Mouse (Mus musculus) G1E (cell line): ENCODE measurements around the gene 4930412O13Rik. TPM values are rescaled to one million over a fixed set of nuclear protein-coding genes. Genes with fewer than 3 reads are reported as not detected.

ENCODE experiments used
- ATAC-seq: 2 replicates; pipeline ENCODE4 v1.8.0; 2016; ENCODE audit warnings: mild to moderate bottlenecking; ENCODE audit not compliant: insufficient number of reproducible peaks, poor library complexity, low FRiP score, severe bottlenecking; ENCODE audit errors: extremely low read depth
- DNase-seq: peaks from one replicate; pipeline ENCODE4 v3.0.0; 2012; ENCODE audit warnings: low spot score
- H3K27me3 ChIP-seq: 2 replicates; pipeline ENCODE4 v1.6.1; 2012; ENCODE audit warnings: mild to moderate bottlenecking, low read length, inconsistent platforms; ENCODE audit not compliant: insufficient read depth
- H3K36me3 ChIP-seq: replicated peaks from 2 replicates; pipeline ENCODE3; 2012; ENCODE audit warnings: mild to moderate bottlenecking, inconsistent platforms
- H3K4me1 ChIP-seq: 2 replicates; pipeline ENCODE4 v1.6.1; 2012; ENCODE audit warnings: low read depth, low read length, inconsistent platforms, mixed read lengths; ENCODE audit not compliant: insufficient read depth
- H3K4me3 ChIP-seq: 2 replicates; pipeline ENCODE4 v1.5.1; 2012; ENCODE audit warnings: low read depth, mild to moderate bottlenecking, inconsistent platforms, low read length, moderate library complexity, mixed read lengths
- H3K9me3 ChIP-seq: replicated peaks from 2 replicates; pipeline ENCODE4 v1.6.1; 2012; ENCODE audit warnings: inconsistent platforms
- CTCF ChIP-seq: IDR thresholded peaks from 2 replicates; pipeline ENCODE4 v1.5.1; 2012; ENCODE audit warnings: low read depth, low read length, inconsistent platforms, mixed read lengths
- GATA1 ChIP-seq: IDR thresholded peaks from 2 replicates; pipeline ENCODE4 v1.6.1; 2012; ENCODE audit warnings: borderline replicate concordance, low read length, inconsistent platforms, mixed read lengths
- GATA2 ChIP-seq: IDR thresholded peaks from 2 replicates; pipeline ENCODE4 v1.6.1; 2012; ENCODE audit warnings: low read depth, low read length, inconsistent platforms, borderline replicate concordance
- POLR2AphosphoS5 ChIP-seq: IDR thresholded peaks from 2 replicates; pipeline ENCODE4 v1.6.1; 2012; ENCODE audit warnings: low read depth, low read length, inconsistent platforms; ENCODE audit not compliant: insufficient replicate concordance
- TAL1 ChIP-seq: conservative IDR thresholded peaks from 2 replicates; pipeline ENCODE4 v1.6.1; 2012; ENCODE audit warnings: low read depth, low read length, inconsistent platforms, mixed read lengths
- polyA plus RNA-seq: library from polyadenylated mRNA; stranded (reverse); fragments of >175 nt; gene quantifications from 2 replicates; pipeline ENCODE4 v1.2.3, GENCODE M21; 2012
- total RNA-seq, 2 experiments: library from RNA; stranded (forward) in 1 of 2; stranded (reverse) in 1 of 2; fragments of 200-1000 nt in 1 of 2; fragments of >200 nt in 1 of 2; fragmentation: Nextera tagmentation in 1 of 2; gene quantifications; 2 replicates each; pipeline ENCODE4 v1.2.3; 2014 to 2017

4930412O13Rik gene
- total and polyA plus RNA-seq, 3 experiments = not detected

DNA sequence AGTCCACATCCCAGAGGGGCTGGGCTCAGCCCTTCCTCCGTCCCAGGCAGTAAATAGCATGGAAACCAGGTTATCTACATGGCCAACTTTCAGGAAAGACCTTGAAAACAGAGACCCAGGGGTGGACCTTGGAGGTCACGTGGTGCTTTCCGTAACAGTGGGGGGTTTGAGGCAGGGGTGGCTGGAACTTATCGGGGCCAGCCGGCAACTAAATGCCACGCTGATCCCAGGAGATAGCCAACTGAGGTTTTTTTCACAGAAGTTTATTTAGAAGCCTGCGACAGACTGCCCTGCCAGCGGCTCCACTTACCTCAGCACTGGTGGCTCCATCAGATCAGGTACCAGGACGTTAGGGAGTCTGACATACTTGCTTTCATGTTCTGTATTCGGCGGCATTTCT, 24.9 kb downstream of the 4930412O13Rik start:
- peaks cover 35% of the 10 kb centered on the region for H3K4me1 ChIP-seq
- TF ChIP-seq POLR2AphosphoS5 (no peak), TAL1 (peak; percentile 30; the same call in 1 of the 2 replicates), CTCF (no peak)
- no peaks in the 10 kb centered on the region for H3K36me3 ChIP-seq
- ATAC-seq = peak; percentile 60
- H3K4me3 ChIP-seq = peak overlapping the region; percentile 59; the same call in 1 of the 2 replicates
- DNase-seq = peak; percentile 45
- no peaks in the 10 kb centered on the region for H3K9me3 ChIP-seq
- H3K27me3 ChIP-seq = peaks cover 9% of the 10 kb centered on the region; the same call in 1 of the 2 replicates

DNA sequence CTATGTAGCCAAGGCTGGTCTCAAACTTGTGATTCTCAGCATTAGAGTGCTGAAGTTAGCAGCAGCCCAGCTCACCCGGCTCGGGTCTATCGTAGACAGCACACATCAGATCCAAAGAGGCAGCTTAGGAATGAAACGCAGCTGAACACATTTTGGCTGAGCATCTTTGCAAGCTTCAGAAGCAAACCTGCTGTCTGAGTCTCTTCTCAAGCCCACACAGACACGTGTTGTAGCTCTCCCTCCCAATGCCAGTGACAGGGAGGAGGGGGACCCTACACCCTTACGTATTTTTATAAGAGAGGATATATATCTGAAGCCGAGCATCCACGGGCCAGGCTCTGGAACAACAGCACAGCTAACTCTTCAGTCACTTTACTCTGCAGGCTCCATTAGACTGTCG, 36.5 kb downstream of the 4930412O13Rik start:
- H3K4me3 ChIP-seq = no peak overlapping the region
- no peaks in the 10 kb centered on the region for H3K27me3 ChIP-seq
- ATAC-seq (no peak), DNase-seq (no peak)
- TF ChIP-seq GATA1 (no peak), POLR2AphosphoS5 (no peak), GATA2 (no peak), TAL1 (no peak), CTCF (no peak)
- H3K9me3 ChIP-seq = no peaks in the 10 kb centered on the region
- H3K36me3 ChIP-seq = peaks cover 67% of the 10 kb centered on the region
- peaks cover 8% of the 10 kb centered on the region; the same call in 1 of the 2 replicates for H3K4me1 ChIP-seq

DNA sequence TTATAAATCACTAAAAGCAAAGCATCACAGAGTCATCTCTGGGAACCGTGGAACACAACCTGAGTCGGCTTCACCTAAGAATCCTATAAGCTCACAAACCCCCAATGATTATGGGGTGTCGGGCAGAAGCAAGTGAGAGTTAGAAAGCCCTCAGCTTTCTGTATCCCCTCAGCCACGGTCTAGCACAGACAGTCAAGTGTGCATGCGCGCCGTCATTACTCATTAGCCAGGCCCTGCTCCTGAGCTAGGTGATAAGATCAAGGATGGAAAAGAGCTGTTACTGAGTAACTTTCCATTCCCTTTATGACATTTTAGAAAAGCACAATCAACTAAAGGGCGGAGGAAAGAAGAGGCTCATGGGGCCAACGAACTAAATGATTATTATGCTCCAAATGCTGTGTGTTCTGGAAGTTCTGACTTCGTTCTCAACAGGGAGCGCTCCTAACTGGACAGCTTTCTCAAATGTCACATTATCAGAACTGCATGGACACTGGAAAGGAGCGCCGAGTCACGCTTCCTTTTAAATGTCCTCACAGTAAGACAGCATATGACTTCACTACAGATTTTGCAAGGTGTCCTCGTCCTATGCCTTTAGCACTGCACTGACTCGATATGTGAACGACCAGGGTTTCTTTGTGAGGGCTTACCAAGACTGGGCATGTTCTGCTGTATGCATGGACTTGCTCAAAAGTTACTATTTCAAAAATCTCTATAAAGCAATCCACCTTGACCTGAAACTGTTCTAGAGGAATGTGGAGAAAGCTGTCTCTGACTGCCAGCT, 37.8 kb downstream of the 4930412O13Rik start:
- H3K9me3 ChIP-seq = no peaks in the 10 kb centered on the region
- H3K27me3 ChIP-seq = no peaks in the 10 kb centered on the region
- peaks cover 74% of the 10 kb centered on the region for H3K36me3 ChIP-seq
- no peak overlapping the region for H3K4me3 ChIP-seq
- DNase-seq (no peak), ATAC-seq (no peak)
- TF ChIP-seq GATA2 (no peak), CTCF (no peak), POLR2AphosphoS5 (no peak), GATA1 (no peak), TAL1 (no peak)
- peaks cover 8% of the 10 kb centered on the region; the same call in 1 of the 2 replicates for H3K4me1 ChIP-seq

DNA sequence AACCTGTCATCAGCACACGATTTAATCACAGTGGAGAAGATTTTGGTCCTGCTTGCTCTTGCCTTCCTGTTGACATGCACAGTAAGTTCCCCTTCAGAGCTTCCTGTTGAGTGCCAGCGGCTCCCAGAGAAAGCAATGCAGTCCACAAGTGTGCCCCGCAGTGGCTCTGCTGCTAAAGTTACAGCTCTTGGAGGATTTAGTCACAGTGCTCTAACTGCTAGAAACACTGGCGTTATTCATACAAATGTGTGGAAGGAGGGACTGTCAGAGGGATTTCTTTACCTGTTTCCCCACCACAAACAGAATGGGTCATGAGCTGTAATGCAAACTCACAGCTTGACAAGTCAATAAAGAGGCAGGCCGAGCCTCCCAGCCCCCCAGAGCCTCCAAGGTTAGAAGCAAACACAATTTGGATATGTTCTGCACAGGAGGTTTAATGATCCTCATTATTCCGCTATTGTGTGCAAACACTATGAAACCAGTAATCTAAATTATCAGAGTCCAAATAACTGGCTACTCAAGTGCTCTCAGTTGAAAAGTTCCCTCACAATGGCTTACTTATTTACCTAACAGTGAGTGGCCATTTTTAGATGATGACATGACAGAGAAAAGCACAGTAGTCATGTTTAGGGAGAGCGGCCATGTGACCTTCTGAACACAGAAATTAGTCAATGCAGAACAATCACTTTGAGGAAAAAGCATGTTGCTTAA, 45.3 kb downstream of the 4930412O13Rik start:
- TF ChIP-seq POLR2AphosphoS5 = no peak
- TF ChIP-seq CTCF = no peak
- no peak for TF ChIP-seq TAL1
- no peak for TF ChIP-seq GATA2
- no peak for TF ChIP-seq GATA1
- H3K9me3 ChIP-seq = no peaks in the 10 kb centered on the region
- H3K4me3 ChIP-seq = no peak overlapping the region
- peaks cover 57% of the 10 kb centered on the region for H3K36me3 ChIP-seq
- peaks cover 6% of the 10 kb centered on the region; the same call in 1 of the 2 replicates for H3K4me1 ChIP-seq
- ATAC-seq (no peak), DNase-seq (no peak)
- H3K27me3 ChIP-seq = no peaks in the 10 kb centered on the region

DNA sequence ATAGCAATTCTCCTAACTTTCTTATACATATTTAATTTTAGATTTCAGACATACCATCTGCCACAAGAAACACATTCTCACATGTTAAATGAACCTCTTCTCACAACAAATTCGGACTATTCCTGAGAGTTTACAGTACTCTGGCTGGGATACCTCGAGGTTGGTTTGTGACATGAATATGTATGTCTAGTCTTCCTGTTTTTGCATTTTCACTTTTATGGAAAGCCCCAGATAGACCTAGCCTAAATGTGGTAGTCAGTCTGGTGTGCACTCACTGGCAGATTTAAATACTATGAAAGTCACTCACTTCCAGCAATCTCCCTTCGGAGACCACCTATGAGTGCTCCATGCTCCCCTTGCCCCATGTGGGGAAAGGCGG, 45.8 kb downstream of the 4930412O13Rik start:
- TF ChIP-seq TAL1 = no peak
- TF ChIP-seq GATA1 = no peak
- no peak for TF ChIP-seq CTCF
- no peak for TF ChIP-seq GATA2
- no peak for TF ChIP-seq POLR2AphosphoS5
- ATAC-seq (no peak), DNase-seq (no peak)
- H3K27me3 ChIP-seq = no peaks in the 10 kb centered on the region
- H3K4me1 ChIP-seq = peaks cover 5% of the 10 kb centered on the region; the same call in 1 of the 2 replicates
- no peaks in the 10 kb centered on the region for H3K9me3 ChIP-seq
- H3K36me3 ChIP-seq = peaks cover 60% of the 10 kb centered on the region
- no peak overlapping the region for H3K4me3 ChIP-seq

Other genes with a start within 250 kb of the 4930412O13Rik start
- 12.2 and 13.6 TPM in 2 replicates for gene 9230102O04Rik, start 8.3 kb downstream of the 4930412O13Rik start, total RNA-seq (2014; fragmentation: Nextera tagmentation)
- gene 9230102O04Rik, start 8.3 kb downstream of the 4930412O13Rik start, total RNA-seq (2017) = 3.9 and 5.0 TPM in 2 replicates
- 2.9 and 4.9 TPM in 2 replicates for gene 9230102O04Rik, start 8.3 kb downstream of the 4930412O13Rik start, polyA plus RNA-seq
- 13.5 and 19.2 TPM in 2 replicates for gene Gata3, start 8.8 kb downstream of the 4930412O13Rik start, total RNA-seq (2014; fragmentation: Nextera tagmentation)
- 1.9 TPM in 2 replicates for gene Gata3, start 8.8 kb downstream of the 4930412O13Rik start, total RNA-seq (2017)
- gene Gata3, start 8.8 kb downstream of the 4930412O13Rik start, polyA plus RNA-seq = 17.8 and 18.4 TPM in 2 replicates
- gene Taf3, start 167.3 kb downstream of the 4930412O13Rik start, total RNA-seq (2014; fragmentation: Nextera tagmentation) = 30.8 and 36.1 TPM in 2 replicates
- 5.5 and 6.4 TPM in 2 replicates for gene Taf3, start 167.3 kb downstream of the 4930412O13Rik start, total RNA-seq (2017)
- 20.6 and 20.8 TPM in 2 replicates for gene Taf3, start 167.3 kb downstream of the 4930412O13Rik start, polyA plus RNA-seq
- gene Atp5c1, start 199.3 kb downstream of the 4930412O13Rik start, total RNA-seq (2014; fragmentation: Nextera tagmentation) = 368 and 432 TPM in 2 replicates
- 488 and 539 TPM in 2 replicates for gene Atp5c1, start 199.3 kb downstream of the 4930412O13Rik start, total RNA-seq (2017)
- 23.2 and 34.2 TPM in 2 replicates for gene Atp5c1, start 199.3 kb downstream of the 4930412O13Rik start, polyA plus RNA-seq
- 25.5 and 35.5 TPM in 2 replicates for gene Kin, start 199.3 kb downstream of the 4930412O13Rik start, total RNA-seq (2014; fragmentation: Nextera tagmentation)
- 33.0 and 44.7 TPM in 2 replicates for gene Kin, start 199.3 kb downstream of the 4930412O13Rik start, total RNA-seq (2017)
- 2.5 and 5.4 TPM in 2 replicates for gene Kin, start 199.3 kb downstream of the 4930412O13Rik start, polyA plus RNA-seq